Mouse (Mus musculus): ENCODE results near the gene Dync1li2. TPM values are rescaled to one million over a fixed set of nuclear protein-coding genes. Genes with fewer than 3 reads are reported as not detected.
A peak's percentile ranks its signal among the peaks of the same experiment; 100 is the strongest.

The Dync1li2 gene
- total and polyA plus RNA-seq, 3 experiments = 20.2 to 107 (median 86.8) TPM

GRCm38 (mm10) chr8:104446016-104446415, 3.2 kb upstream of the Dync1li2 start:
- Histone ChIP-seq H3K27ac (no peak overlapping the region), H3K4me3 (no peak overlapping the region), H3K79me2 (replicated peaks; ENCODE audit: control insufficient read depth, insufficient read depth, low read length) (peaks cover 7% of the 10 kb centered on the region), H3K4me1 (ENCODE audit: control insufficient read depth, insufficient read depth, low read length) (peaks cover 8% of the 10 kb centered on the region), H3K36me3 (ENCODE audit: control insufficient read depth, insufficient read depth, low read length) (peaks cover under 1% of the 10 kb centered on the region), H3K9ac (ENCODE audit: low read depth, low read length) (no peak overlapping the region), H3K27me3 (ENCODE audit: control insufficient read depth, insufficient read depth, low read length) (no peaks in the 10 kb centered on the region)
- TF ChIP-seq EP300 (IDR thresholded peaks at IDR 0.05; ENCODE audit: insufficient read depth, low read depth, low read length) = no peak
- TF ChIP-seq CTCF (IDR thresholded peaks at IDR 0.05) = no peak
- TF ChIP-seq POLR2A (IDR thresholded peaks at IDR 0.05; ENCODE audit: insufficient read depth, low read depth, low read length) = no peak
- intact Hi-C loops (cut with DNase I) = no loop called here
- no peak for DNase-seq
- WGBS = 86% methylated on average over 3 of the region's 3 CpGs

DNA sequence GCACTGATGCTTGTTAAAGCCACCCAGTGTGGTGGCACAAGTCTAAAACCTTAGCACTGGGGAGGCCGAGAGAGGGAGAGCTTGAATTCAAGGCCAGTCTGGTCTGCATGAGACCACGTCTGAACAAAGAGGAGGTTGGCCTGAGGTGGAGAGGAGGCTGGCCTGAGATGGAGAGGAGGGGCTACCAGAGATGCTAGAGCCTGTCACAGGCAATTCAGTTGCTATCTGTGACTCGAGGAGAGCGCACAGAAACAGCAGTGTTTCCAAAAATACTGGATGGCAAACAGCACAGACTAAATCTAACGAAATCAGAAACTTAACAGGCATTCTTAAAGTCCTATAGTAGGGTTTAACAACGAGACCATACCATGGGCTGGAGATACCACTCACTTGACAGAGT, 2.4 kb upstream of the Dync1li2 start:
- 55% methylated on average over 6 of the region's 6 CpGs for WGBS
- Histone ChIP-seq H3K27me3 (ENCODE audit: control insufficient read depth, insufficient read depth, low read length) (no peaks in the 10 kb centered on the region), H3K9ac (ENCODE audit: low read depth, low read length) (no peak overlapping the region), H3K4me1 (ENCODE audit: control insufficient read depth, insufficient read depth, low read length) (peaks cover 8% of the 10 kb centered on the region), H3K36me3 (ENCODE audit: control insufficient read depth, insufficient read depth, low read length) (peaks cover 3% of the 10 kb centered on the region), H3K4me3 (no peak overlapping the region), H3K79me2 (replicated peaks; ENCODE audit: control insufficient read depth, insufficient read depth, low read length) (peaks cover 7% of the 10 kb centered on the region), H3K27ac (no peak overlapping the region)
- intact Hi-C loops (cut with DNase I) = no loop called here
- TF ChIP-seq EP300 (IDR thresholded peaks at IDR 0.05; ENCODE audit: insufficient read depth, low read depth, low read length) (no peak), CTCF (IDR thresholded peaks at IDR 0.05) (no peak), POLR2A (IDR thresholded peaks at IDR 0.05; ENCODE audit: insufficient read depth, low read depth, low read length) (no peak)
- DNase-seq = no peak

- Histone ChIP-seq H3K4me3 (peak overlapping the region; percentile 99), H3K27ac (peak overlapping the region; percentile 98), H3K9ac (ENCODE audit: low read depth, low read length) (no peak overlapping the region), H3K36me3 (ENCODE audit: control insufficient read depth, insufficient read depth, low read length) (peaks cover 3% of the 10 kb centered on the region), H3K79me2 (replicated peaks; ENCODE audit: control insufficient read depth, insufficient read depth, low read length) (peaks cover 7% of the 10 kb centered on the region), H3K27me3 (ENCODE audit: control insufficient read depth, insufficient read depth, low read length) (no peaks in the 10 kb centered on the region), H3K4me1 (ENCODE audit: control insufficient read depth, insufficient read depth, low read length) (peaks cover 8% of the 10 kb centered on the region)
- intact Hi-C loops (cut with DNase I) = loop anchor here (1.0 to 5.0 kb wide), 4 partner anchors 46 to 196 kb away; partner anchors contain the start of genes Cmtm4 and Tk2
- DNase-seq = no peak
- TF ChIP-seq EP300 (IDR thresholded peaks at IDR 0.05; ENCODE audit: insufficient read depth, low read depth, low read length) (no peak), POLR2A (IDR thresholded peaks at IDR 0.05; ENCODE audit: insufficient read depth, low read depth, low read length) (no peak), CTCF (IDR thresholded peaks at IDR 0.05) (no peak)
- 63% methylated on average over 7 of the region's 7 CpGs for WGBS
These were observed 355 bp upstream of the Dync1li2 start for GRCm38 (mm10) chr8:104443125-104443679.

- peak overlapping the region; percentile 98 for H3K27ac ChIP-seq
- H3K36me3 ChIP-seq (ENCODE audit: control insufficient read depth, insufficient read depth, low read length) = peaks cover 8% of the 10 kb centered on the region
- H3K4me1 ChIP-seq (ENCODE audit: control insufficient read depth, insufficient read depth, low read length) = peaks cover 9% of the 10 kb centered on the region
- H3K27me3 ChIP-seq (ENCODE audit: control insufficient read depth, insufficient read depth, low read length) = no peaks in the 10 kb centered on the region
- H3K4me3 ChIP-seq = peak overlapping the region; percentile 99
- WGBS = 35% methylated on average over 7 of the region's 7 CpGs
- H3K79me2 ChIP-seq (replicated peaks; ENCODE audit: control insufficient read depth, insufficient read depth, low read length) = peaks cover 7% of the 10 kb centered on the region
- TF ChIP-seq EP300 (IDR thresholded peaks at IDR 0.05; ENCODE audit: insufficient read depth, low read depth, low read length) (no peak), POLR2A (IDR thresholded peaks at IDR 0.05; ENCODE audit: insufficient read depth, low read depth, low read length) (no peak), CTCF (IDR thresholded peaks at IDR 0.05) (no peak)
- intact Hi-C loops (cut with DNase I) = loop anchor here (2.0 to 5.0 kb wide), 3 partner anchors 44 to 194 kb away; partner anchors contain the start of genes Cmtm4 and Tk2
- DNase-seq = no peak
- H3K9ac ChIP-seq (ENCODE audit: low read depth, low read length) = peak overlapping the region; percentile 96
These were observed 1.2 kb downstream of the Dync1li2 start for GRCm38 (mm10) chr8:104441613-104442012.

DNA sequence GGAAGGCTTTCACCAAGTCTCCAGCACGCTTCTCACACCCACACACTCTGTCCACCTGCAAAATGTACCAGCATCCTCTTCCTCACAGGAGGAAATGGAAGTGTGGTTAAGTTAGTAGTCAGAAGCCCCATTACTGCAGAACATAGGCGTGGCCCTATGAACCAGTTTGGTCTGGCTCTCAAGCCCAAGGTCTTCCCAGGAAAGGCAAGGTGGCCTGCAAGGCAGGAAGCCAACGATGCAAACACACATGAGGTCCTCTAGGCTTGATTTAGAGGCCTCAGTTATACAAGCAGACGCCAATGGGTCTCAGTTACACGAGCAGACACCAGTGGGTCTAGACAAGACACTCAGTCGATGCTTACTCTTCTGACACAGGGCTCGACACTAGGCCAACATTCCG, 3.4 kb downstream of the Dync1li2 start:
- Histone ChIP-seq H3K4me3 (no peak overlapping the region), H3K36me3 (ENCODE audit: control insufficient read depth, insufficient read depth, low read length) (peaks cover 23% of the 10 kb centered on the region), H3K79me2 (replicated peaks; ENCODE audit: control insufficient read depth, insufficient read depth, low read length) (peaks cover 9% of the 10 kb centered on the region), H3K4me1 (ENCODE audit: control insufficient read depth, insufficient read depth, low read length) (peaks cover 20% of the 10 kb centered on the region), H3K9ac (ENCODE audit: low read depth, low read length) (no peak overlapping the region), H3K27ac (no peak overlapping the region), H3K27me3 (ENCODE audit: control insufficient read depth, insufficient read depth, low read length) (no peaks in the 10 kb centered on the region)
- no peak for TF ChIP-seq CTCF (IDR thresholded peaks at IDR 0.05)
- TF ChIP-seq EP300 (IDR thresholded peaks at IDR 0.05; ENCODE audit: insufficient read depth, low read depth, low read length) = no peak
- TF ChIP-seq POLR2A (IDR thresholded peaks at IDR 0.05; ENCODE audit: insufficient read depth, low read depth, low read length) = no peak
- 86% methylated on average over 8 of the region's 8 CpGs for WGBS
- intact Hi-C loops (cut with DNase I) = no loop called here
- no peak for DNase-seq

DNA sequence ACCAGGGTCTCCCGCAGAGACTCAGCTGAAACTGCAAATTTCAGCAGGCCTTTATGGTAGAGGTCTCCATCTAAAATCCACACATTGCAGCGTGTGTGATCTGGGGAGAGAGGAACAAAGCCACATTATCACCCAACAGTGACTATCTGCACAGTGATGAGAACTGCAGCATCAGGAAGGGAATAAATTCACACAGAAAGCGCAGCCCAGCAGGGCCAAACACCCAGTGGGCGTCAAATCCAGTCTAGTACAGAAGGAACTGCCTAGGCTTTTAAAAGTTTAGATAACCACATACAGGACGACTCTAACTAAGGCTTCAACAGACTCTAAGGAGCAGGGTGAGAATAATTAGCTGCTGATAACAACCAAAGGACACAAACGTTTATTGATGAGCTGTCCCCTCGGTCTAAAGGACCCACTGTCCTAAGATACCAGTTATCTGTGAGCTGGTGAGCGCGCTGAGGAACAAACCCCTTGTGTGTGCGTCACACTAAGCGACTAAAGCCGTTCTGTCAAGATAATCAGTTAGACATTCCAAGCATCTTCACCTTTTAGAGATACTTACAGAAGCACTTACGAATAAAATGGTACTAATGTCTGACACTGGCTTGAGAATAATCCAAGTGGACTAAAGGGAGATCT, 5.2 kb downstream of the Dync1li2 start:
- Histone ChIP-seq H3K27ac (no peak overlapping the region), H3K4me1 (ENCODE audit: control insufficient read depth, insufficient read depth, low read length) (peaks cover 21% of the 10 kb centered on the region), H3K36me3 (ENCODE audit: control insufficient read depth, insufficient read depth, low read length) (peaks cover 23% of the 10 kb centered on the region), H3K27me3 (ENCODE audit: control insufficient read depth, insufficient read depth, low read length) (no peaks in the 10 kb centered on the region), H3K9ac (ENCODE audit: low read depth, low read length) (no peak overlapping the region), H3K4me3 (no peak overlapping the region), H3K79me2 (replicated peaks; ENCODE audit: control insufficient read depth, insufficient read depth, low read length) (peaks cover 11% of the 10 kb centered on the region)
- TF ChIP-seq EP300 (IDR thresholded peaks at IDR 0.05; ENCODE audit: insufficient read depth, low read depth, low read length) = no peak
- TF ChIP-seq CTCF (IDR thresholded peaks at IDR 0.05) = no peak
- no peak for TF ChIP-seq POLR2A (IDR thresholded peaks at IDR 0.05; ENCODE audit: insufficient read depth, low read depth, low read length)
- intact Hi-C loops (cut with DNase I) = no loop called here
- DNase-seq = no peak
- WGBS = 78% methylated on average over 13 of the region's 13 CpGs
